Mouse (Mus musculus) kidney, embryonic 14.5 days (tissue): Measurements from ENCODE around the gene Nphs1. TPM values are rescaled to one million over a fixed set of nuclear protein-coding genes. Genes with fewer than 3 reads are reported as not detected.
A peak's percentile ranks its signal among the peaks of the same experiment; 100 is the strongest.
"Not testable (repeated sequence)": the region's sequence is repeated elsewhere in the genome, so short reads cannot be mapped to it uniquely, and the experiment has no call there.

Experiments
- ATAC-seq: fragments of 200-750 bp; cut with Nextera tagmentation; 2 replicates; pipeline ENCODE4 v1.8.0; 2017; ENCODE audit warnings: moderate number of reproducible peaks, mild to moderate bottlenecking, moderate TSS enrichment, moderate library complexity; ENCODE audit not compliant: low FRiP score, low TSS enrichment
- H3K27ac ChIP-seq: fragments of 300-500 bp; sonication (generic); 2 replicates; pipeline ENCODE4 v1.5.1; 2014; ENCODE audit warnings: low read depth, mild to moderate bottlenecking, low read length, moderate library complexity, mixed read lengths
- H3K27me3 ChIP-seq: fragments of 300-500 bp; sonication (generic); 2 replicates; pipeline ENCODE4 v1.6.1; 2014; ENCODE audit warnings: mild to moderate bottlenecking, low read length; ENCODE audit not compliant: control insufficient read depth, insufficient read depth
- H3K36me3 ChIP-seq: fragments of 300-500 bp; sonication (generic); 2 replicates; pipeline ENCODE4 v1.6.1; 2014; ENCODE audit warnings: low read length, mixed read lengths; ENCODE audit not compliant: control insufficient read depth, insufficient read depth
- H3K4me1 ChIP-seq: fragments of 300-500 bp; sonication (generic); 2 replicates; pipeline ENCODE4 v1.6.1; 2014; ENCODE audit warnings: low read length, mixed read lengths; ENCODE audit not compliant: control insufficient read depth, insufficient read depth
- H3K4me2 ChIP-seq: fragments of 300-500 bp; sonication (generic); replicated peaks from 2 replicates; pipeline ENCODE4 v1.6.1; 2014; ENCODE audit warnings: low read depth, mild to moderate bottlenecking, low read length
- H3K4me3 ChIP-seq: fragments of 300-500 bp; sonication (generic); 2 replicates; pipeline ENCODE4 v1.5.1; 2014; ENCODE audit warnings: mild to moderate bottlenecking, low read length
- H3K9ac ChIP-seq: fragments of 300-500 bp; sonication (generic); 2 replicates; pipeline ENCODE4 v1.6.1; 2014; ENCODE audit warnings: low read depth, mild to moderate bottlenecking, low read length, moderate library complexity
- H3K9me3 ChIP-seq: fragments of 300-500 bp; sonication (generic); 2 replicates; pipeline ENCODE4 v1.6.1; 2016; ENCODE audit warnings: low read length; ENCODE audit not compliant: control insufficient read depth
- WGBS: fragments of 180-500 bp; shearing (Covaris S2); extraction: QIAGEN DNeasy Blood & Tissue Kit; methylation state at CpG from one replicate; pipeline ENCODE4 v1.1.7; 2014; 5-methylcytosine and 5-hydroxymethylcytosine counted together
- polyA plus RNA-seq: library from polyadenylated mRNA; unstranded; fragments of >200 nt; fragmentation: Nextera tagmentation; extraction: Ambion mirVana; gene quantifications from 2 replicates; pipeline ENCODE4 v1.2.1, GENCODE M21; 2014

The Nphs1 gene
- polyA plus RNA-seq, 1 experiment from 2014 or later, result 3.0 TPM

DNA sequence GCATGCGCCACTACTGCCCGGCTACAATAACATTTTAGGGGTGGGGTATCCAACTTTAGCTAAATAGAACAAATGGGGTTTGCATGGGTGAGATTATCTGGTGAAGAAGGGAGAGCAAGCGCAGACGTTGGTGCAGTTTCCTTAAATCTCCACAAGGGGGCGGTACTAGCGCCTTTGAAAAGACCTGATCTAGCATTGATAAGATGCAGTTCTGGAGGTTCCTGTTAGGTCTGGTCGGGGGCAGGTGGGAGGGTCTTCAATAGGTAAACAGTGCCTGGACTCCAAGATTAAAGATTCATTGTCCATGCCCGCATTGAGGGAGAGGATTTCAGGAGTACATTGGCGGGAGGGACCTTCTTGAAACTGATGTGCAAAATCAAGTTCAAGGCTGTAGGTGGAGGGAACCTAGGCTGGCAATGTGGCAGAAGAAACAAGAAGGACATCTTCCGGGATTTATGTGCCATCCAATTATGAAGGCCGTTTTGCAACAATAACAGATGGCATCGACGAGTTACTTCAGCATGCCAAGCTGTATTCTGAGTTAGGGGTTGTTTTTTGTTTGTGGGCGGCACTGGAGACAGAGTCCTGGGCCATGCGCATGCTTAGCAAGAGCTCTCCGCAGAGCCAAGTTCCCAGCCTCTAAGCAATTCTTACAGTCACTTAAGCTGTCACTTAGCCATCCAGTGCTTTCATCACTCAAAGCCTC, 32.3 kb downstream of the Nphs1 start:
- Histone ChIP-seq H3K4me2 (no peak overlapping the region), H3K9me3 (no peaks in the 10 kb centered on the region), H3K27ac (no peak overlapping the region), H3K4me3 (no peak overlapping the region), H3K4me1 (peaks cover 6% of the 10 kb centered on the region; the same call in 1 of the 2 replicates), H3K27me3 (no peaks in the 10 kb centered on the region), H3K9ac (no peak overlapping the region), H3K36me3 (no peaks in the 10 kb centered on the region)
- no peak for ATAC-seq
- 35% methylated on average over 16 of the region's 16 CpGs for WGBS

DNA sequence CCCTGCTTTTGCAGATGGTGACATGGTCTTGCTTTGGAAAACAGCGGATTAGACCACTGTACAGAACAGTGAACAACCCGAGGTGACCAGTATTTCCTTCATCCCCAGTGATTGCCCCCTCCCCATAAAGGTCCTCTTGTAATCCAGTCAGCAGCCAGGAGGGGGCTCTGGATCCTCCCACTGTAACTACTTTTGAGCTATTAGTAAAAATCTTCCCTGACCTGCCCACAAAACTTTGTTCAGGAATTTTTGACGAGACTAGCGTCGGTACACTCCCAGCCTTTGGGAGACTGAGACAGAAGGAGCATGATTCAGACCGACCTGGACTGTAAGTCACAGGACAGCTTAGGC, 32.8 kb downstream of the Nphs1 start:
- no peak overlapping the region for H3K9ac ChIP-seq
- 22% methylated on average over 6 of the region's 6 CpGs for WGBS
- no peaks in the 10 kb centered on the region for H3K27me3 ChIP-seq
- no peak for ATAC-seq
- no peak overlapping the region for H3K4me2 ChIP-seq
- no peak overlapping the region for H3K27ac ChIP-seq
- peaks cover 6% of the 10 kb centered on the region; the same call in 1 of the 2 replicates for H3K4me1 ChIP-seq
- no peak overlapping the region for H3K4me3 ChIP-seq
- no peaks in the 10 kb centered on the region for H3K9me3 ChIP-seq
- no peaks in the 10 kb centered on the region for H3K36me3 ChIP-seq

DNA sequence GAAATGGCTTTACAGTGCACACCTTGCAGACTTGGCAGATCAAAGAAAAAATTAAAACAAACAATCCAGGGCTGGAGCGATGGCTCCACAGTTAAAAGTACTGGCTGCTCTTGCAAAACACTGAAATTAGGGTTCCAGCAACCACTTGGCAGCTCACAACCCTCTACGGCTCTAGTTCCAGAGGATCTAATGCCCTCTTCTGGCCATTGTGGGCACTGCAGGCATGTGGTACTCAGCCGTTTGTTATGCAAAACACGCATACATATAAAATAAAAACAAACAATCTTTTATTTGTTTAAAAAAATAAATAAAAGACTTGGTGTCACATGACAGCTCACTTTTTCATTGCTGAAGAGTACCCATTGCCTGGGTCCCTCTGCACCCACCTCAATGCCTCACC, 34.6 kb downstream of the Nphs1 start:
- no peak for ATAC-seq
- peaks cover 6% of the 10 kb centered on the region; the same call in 1 of the 2 replicates for H3K4me1 ChIP-seq
- no peak overlapping the region for H3K4me3 ChIP-seq
- no peaks in the 10 kb centered on the region for H3K9me3 ChIP-seq
- no peaks in the 10 kb centered on the region for H3K36me3 ChIP-seq
- no peak overlapping the region for H3K4me2 ChIP-seq
- no peaks in the 10 kb centered on the region for H3K27me3 ChIP-seq
- H3K27ac ChIP-seq, result no peak overlapping the region
- 22% methylated on average over 4 of the region's 4 CpGs for WGBS
- H3K9ac ChIP-seq, result no peak overlapping the region

DNA sequence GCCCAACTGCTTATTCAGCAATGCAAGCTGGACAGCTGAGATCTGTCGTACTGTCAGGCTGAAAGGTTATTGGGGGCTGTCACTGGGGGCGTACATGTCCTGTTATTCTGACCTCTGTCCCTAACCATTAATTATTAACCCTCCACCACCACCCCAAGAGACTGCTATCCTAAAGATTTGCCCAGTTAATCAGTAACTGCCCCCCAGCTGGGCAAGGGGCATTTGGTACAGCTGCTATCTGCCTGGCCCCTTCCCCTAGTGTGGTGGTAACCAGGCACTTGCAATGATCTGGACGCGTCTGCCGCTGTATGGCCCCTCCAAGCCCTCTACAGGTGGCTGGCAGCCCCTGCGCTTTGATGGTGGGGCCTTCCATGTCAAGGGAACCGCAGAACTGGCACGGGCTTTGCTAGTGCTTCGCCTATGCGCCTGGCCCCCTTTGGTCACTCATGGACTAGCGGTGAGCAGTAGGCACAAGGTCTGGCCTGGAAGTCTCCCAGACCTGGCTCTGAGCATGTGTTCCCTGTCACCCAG, 35.4 kb downstream of the Nphs1 start, which contains the start of gene Prodh2:
Prodh2 (plus strand) TSS at position 222 of the 531 bp plus-strand sequence.
- H3K9ac ChIP-seq, result no peak within 1 kb of the TSS
- no peaks in the 10 kb centered on the region for H3K36me3 ChIP-seq
- ATAC-seq, result peak; percentile 37
- H3K4me1 ChIP-seq, result peaks cover 6% of the 10 kb centered on the region; the same call in 1 of the 2 replicates
- 55% methylated on average over 11 of the region's 11 CpGs for WGBS
- H3K4me3 ChIP-seq, result no peak within 1 kb of the TSS
- no peak within 1 kb of the TSS for H3K27ac ChIP-seq
- no peak within 1 kb of the TSS for H3K4me2 ChIP-seq
- no peaks in the 10 kb centered on the region for H3K9me3 ChIP-seq
- H3K27me3 ChIP-seq, result no peaks in the 10 kb centered on the region

DNA sequence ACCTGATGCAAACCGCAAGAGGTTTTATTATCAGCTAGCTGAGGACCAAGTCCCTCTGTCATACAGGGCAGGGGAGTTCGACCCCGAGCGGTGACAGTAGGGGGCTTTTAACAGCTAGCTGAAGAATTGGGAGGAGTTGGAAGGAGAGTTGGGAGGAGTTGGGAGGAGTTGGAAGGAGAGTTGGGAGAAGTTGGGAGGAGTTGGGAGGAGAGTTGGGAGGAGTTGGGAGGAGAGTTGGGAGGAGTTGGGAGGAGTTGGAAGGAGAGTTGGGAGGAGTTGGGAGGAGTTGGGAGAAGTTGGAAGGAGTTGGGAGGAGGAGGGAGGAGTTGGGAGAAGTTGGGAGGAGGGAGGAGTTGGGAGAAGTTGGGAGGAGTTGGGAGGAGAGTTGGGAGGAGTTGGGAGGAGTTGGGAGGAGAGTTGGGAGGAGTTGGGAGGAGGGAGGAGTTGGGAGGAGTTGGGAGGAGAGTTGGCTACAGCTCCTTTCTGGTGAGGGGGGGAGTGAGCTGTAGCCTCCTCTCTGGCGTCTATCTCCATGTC, 37.5 kb downstream of the Nphs1 start:
- H3K4me1 ChIP-seq, H3K9ac ChIP-seq, H3K27ac ChIP-seq, H3K4me2 ChIP-seq, H3K4me3 ChIP-seq, H3K27me3 ChIP-seq, H3K9me3 ChIP-seq, H3K36me3 ChIP-seq, ATAC-seq: not testable (repeated sequence)
- 49% methylated on average over 5 of the region's 5 CpGs for WGBS

DNA sequence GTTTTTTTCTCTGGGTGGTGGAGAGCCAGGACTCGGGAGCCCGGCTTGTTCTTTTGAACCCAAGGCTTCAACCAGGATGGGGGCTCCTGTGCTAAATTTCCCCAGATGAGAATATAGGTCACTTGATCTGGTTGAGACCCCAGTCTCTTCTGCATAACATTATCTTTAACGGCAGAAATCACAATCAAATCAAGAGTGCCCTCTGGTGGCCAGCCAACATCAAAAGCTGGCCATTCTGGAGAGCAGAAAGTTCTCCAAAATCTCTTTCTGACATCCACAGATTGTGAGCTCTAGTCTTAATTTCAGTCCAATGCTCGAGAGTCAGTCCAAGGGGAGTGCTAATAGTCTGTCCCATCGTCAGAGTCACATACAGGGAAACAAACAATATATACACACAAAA, 43.0 kb downstream of the Nphs1 start:
- not testable (repeated sequence) for H3K4me3 ChIP-seq, H3K4me1 ChIP-seq, H3K36me3 ChIP-seq, H3K9ac ChIP-seq, H3K27ac ChIP-seq, H3K9me3 ChIP-seq, H3K4me2 ChIP-seq, H3K27me3 ChIP-seq, ATAC-seq
- WGBS, result 77% methylated on average over 5 of the region's 5 CpGs

DNA sequence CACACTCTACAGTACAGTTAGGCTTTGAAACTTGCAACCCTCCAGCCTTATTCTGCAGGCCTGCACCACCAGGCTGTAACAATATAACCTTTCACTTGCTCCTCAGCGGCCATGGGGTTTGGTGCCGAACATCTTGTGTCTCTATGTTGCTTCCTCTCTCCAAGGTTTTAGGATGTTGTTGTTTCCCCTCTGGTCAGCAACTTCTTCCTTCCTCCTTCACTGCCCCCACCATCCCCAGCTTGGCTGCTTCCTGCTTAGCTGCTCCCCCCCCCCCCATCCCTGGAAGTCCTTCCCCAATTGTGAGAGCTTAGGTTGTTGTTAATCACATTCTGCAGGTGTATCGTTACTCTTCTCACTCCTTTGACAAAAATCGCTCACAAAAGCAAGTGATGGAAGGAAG, 49.9 kb downstream of the Nphs1 start:
- Histone ChIP-seq H3K9ac (no peak overlapping the region), H3K9me3 (no peaks in the 10 kb centered on the region), H3K4me3 (no peak overlapping the region), H3K4me2 (no peak overlapping the region), H3K27ac (no peak overlapping the region), H3K4me1 (no peaks in the 10 kb centered on the region), H3K36me3 (no peaks in the 10 kb centered on the region), H3K27me3 (no peaks in the 10 kb centered on the region)
- ATAC-seq, result no peak
- 75% methylated on average over 4 of the region's 4 CpGs for WGBS

DNA sequence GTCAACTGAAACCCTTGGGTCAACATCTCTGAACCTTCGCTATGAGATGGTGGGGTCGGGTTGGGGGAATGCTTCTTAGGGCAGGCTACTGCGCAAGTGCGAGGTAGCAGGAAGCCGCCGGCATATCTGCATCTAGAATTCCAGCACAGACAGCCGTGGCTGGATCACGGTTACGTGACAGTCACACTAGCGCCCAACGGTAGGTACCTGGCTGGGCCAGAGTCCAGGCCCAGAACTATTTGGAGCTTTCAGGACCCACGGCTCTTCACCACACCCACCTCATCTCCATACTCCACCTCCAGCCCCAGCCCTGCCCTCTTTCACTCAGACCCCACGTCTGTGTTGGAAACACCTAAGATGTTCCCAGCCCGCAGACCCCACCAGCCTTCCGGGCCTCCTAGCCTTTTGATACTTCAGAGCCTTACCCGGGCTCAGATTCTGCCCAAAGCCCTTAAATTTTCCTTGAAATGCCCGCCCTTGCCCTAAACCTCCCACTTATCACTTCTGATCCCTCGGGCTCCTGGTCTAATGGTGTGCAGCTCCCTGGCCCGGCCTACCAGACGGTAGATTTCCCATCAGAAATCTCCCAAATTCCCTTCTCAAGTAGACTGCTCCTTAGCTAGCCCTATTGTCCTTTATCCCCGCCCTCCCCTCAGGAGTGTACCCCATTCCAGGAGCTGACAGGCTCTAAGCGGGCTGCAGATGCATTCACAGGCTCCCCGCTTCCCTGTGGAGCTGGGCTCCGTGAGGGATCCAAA, 57.1 kb downstream of the Nphs1 start:
- H3K27me3 ChIP-seq, result no peaks in the 10 kb centered on the region
- no peak overlapping the region for H3K4me3 ChIP-seq
- no peak for ATAC-seq
- no peaks in the 10 kb centered on the region for H3K36me3 ChIP-seq
- no peaks in the 10 kb centered on the region for H3K9me3 ChIP-seq
- no peaks in the 10 kb centered on the region for H3K4me1 ChIP-seq
- no peak overlapping the region for H3K4me2 ChIP-seq
- no peak overlapping the region for H3K27ac ChIP-seq
- 57% methylated on average over 24 of the region's 24 CpGs for WGBS
- no peak overlapping the region for H3K9ac ChIP-seq

DNA sequence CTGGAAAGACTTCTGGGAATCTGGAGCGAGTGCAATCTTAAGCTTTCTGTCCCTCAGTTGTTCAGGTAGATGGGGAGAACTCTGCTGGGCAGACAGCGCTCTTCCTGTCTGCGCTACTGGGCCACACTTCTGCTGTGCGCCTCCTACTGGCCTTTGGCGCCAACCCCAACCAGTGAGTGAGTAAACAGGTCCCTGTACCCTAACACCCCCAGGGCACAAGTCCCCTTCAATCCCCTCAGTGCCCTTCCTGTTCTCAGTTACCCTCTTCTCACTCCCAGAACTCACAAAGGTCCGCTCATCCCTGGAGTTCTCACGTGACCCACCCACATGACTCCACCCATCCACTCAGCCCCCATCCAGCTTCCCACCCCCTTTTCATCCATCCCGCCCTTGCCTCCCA, 60.2 kb downstream of the Nphs1 start:
- no peaks in the 10 kb centered on the region for H3K4me1 ChIP-seq
- H3K4me3 ChIP-seq, result no peak overlapping the region
- H3K27me3 ChIP-seq, result no peaks in the 10 kb centered on the region
- WGBS, result 43% methylated on average over 8 of the region's 8 CpGs
- H3K4me2 ChIP-seq, result no peak overlapping the region
- H3K27ac ChIP-seq, result no peak overlapping the region
- H3K9ac ChIP-seq, result no peak overlapping the region
- no peaks in the 10 kb centered on the region for H3K9me3 ChIP-seq
- no peak for ATAC-seq
- H3K36me3 ChIP-seq, result peaks cover under 1% of the 10 kb centered on the region; the same call in 1 of the 2 replicates
